Comparison of ENCODE assay signal across 8 mouse cellular contexts in genomic region chr15:86185689-86186569, GRCm38 (mm10). TPM values are rescaled to one million over a fixed set of nuclear protein-coding genes. Genes with fewer than 3 reads are reported as not detected.
A peak's percentile ranks its signal among the peaks of the same experiment; 100 is the strongest.
DNase-seq lines count a peak whose midpoint lies in the region; ATAC-seq lines count a peak whose summit lies in the region.

Gene Cerk, minus strand, starts transcription at chr15:86186141.

- H3K27me3 ChIP-seq in megakaryocyte, embryonic 14.5 days (replicated peaks) = no peaks in the 10 kb centered on the region

- peak; percentile 53 to 63 for DNase-seq in cerebellum, postnatal 4 days (ENCODE audit: low spot score in 2 of 2)
- peak; percentile 80 for DNase-seq in gastrocnemius, postnatal 14 days
- DNase-seq in hindlimb bud, embryonic 11.5 days (ENCODE audit: extremely low spot score, low read depth, low spot score) = peak; percentile 20
- peak; percentile 73 to 90 for DNase-seq in left cerebral cortex, postnatal 10 days (ENCODE audit: extremely low spot score in 1 of 2, low spot score in 2 of 2)
- peak; percentile 66 to 83 for DNase-seq in right cerebral cortex, postnatal 36 days (ENCODE audit: low spot score in 2 of 2)
- no peak for DNase-seq in c-Kit-positive CD71-positive TER-119-positive erythroid progenitor cells, embryonic 14.5 days (ENCODE audit: low spot score)

- ATAC-seq in activated CD4-positive, CD25-positive, alpha-beta regulatory T cell, adult 4 months = peak; percentile 57

- peaks cover 87% of the 10 kb centered on the region for H3K4me1 ChIP-seq in megakaryocyte, embryonic 14.5 days

- peak within 1 kb of the TSS; percentile 97 for H3K4me3 ChIP-seq in megakaryocyte, embryonic 14.5 days (replicated peaks)

- intact Hi-C loops in gastrocnemius, postnatal 14 days (cut with DNase I; ENCODE audit: low total_unique reads) = no loop called here
- intact Hi-C loops in left cerebral cortex, postnatal 10 days (cut with DNase I) = no loop called here

- no peaks in the 10 kb centered on the region for H3K9me3 ChIP-seq in megakaryocyte, embryonic 14.5 days

- H3K36me3 ChIP-seq in megakaryocyte, embryonic 14.5 days (replicated peaks; ENCODE audit: low read length) = peaks cover 48% of the 10 kb centered on the region

RNA-seq across cellular contexts. Expression of gene Cerk, which starts in this region (rescaled TPM):
- 1 to 10 TPM; 5.1 to 5.7 TPM for polyA plus RNA-seq in activated CD4-positive, CD25-positive, alpha-beta regulatory T cell, adult 4 months (2017; shearing (Covaris generic))
- 1 to 10 TPM; 6.5 to 7.4 TPM for total RNA-seq in gastrocnemius, postnatal 14 days (2021)
- 10 to 100 TPM; 37.7 to 40.6 TPM for total RNA-seq in left cerebral cortex, postnatal 10 days (2021)
- 52.5 and 70.1 TPM in 2 replicates for polyA plus RNA-seq in megakaryocyte, embryonic 14.5 days (2012; ENCODE audit: insufficient read depth, low replicate concordance)

Comparison
In these comparisons a context has a peak if more than half of its experiments do, and no peak if none do; other contexts are left out.
1. RNA of gene Cerk (total RNA-seq): 37.7 to 40.6 TPM in left cerebral cortex, postnatal 10 days; 6.5 to 7.4 TPM in gastrocnemius, postnatal 14 days; every median in the first group is over 4 times any median in the second.